ENCODE assay signal across 27 mouse cellular contexts in the genomic region with DNA sequence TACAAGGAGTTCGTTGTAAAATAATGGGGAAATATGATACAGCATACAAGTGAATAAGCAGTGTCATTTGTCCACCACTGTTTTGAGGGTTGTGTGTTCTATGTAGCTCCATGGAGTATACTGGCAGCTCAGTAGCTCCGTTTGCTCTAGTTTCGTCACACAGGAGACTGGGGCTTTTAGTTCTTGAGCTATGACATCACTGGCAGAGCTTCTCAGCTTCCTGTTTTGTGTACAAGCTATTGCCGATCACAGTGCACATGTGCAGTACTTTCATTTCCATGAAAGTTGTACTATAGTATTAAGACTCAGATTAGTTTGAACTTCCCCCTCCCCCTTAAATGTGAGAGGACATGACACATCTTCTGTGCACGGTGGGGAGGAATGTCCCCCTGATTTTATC. TPM values are rescaled to one million over a fixed set of nuclear protein-coding genes. Genes with fewer than 3 reads are reported as not detected.
"Had no signal": no experiment of that assay in that cellular context is flagged by ENCODE, and none has a peak within 500 bp of the region (broad histone marks: within the 10 kb centered on the region; RNA-seq: fewer than 3 reads in every experiment).

No protein-coding gene starts in this region.

- H3K4me3 ChIP-seq: heart, embryonic 13.5 days; heart, embryonic 15.5 days; hindbrain, embryonic 13.5 days; hindbrain, embryonic 15.5 days; kidney, embryonic 15.5 days; layer of hippocampus, adult 2 months; left cerebral cortex, adult 2 months; limb, embryonic 10.5 days; limb, embryonic 12.5 days had no signal

- H3K27ac ChIP-seq: heart, embryonic 13.5 days; heart, embryonic 15.5 days; hindbrain, embryonic 13.5 days; hindbrain, embryonic 15.5 days; hindbrain, postnatal 0 days; kidney, embryonic 15.5 days; kidney, postnatal 0 days; layer of hippocampus, adult 2 months; left cerebral cortex, adult 2 months; limb, embryonic 10.5 days; limb, embryonic 12.5 days had no signal

- H3K4me1 ChIP-seq: heart, embryonic 13.5 days; heart, embryonic 15.5 days; hindbrain, embryonic 13.5 days; hindbrain, embryonic 15.5 days; kidney, embryonic 15.5 days; limb, embryonic 10.5 days; limb, embryonic 12.5 days had no signal

- H3K4me2 ChIP-seq: heart, embryonic 11.5 days; heart, embryonic 13.5 days; heart, embryonic 15.5 days; hindbrain, embryonic 13.5 days; hindbrain, embryonic 15.5 days; kidney, embryonic 15.5 days; limb, embryonic 12.5 days; liver, embryonic 11.5 days had no signal

- ATAC-seq: hindbrain, postnatal 0 days; intestine, embryonic 16.5 days had no signal

- DNase-seq: gastrocnemius, postnatal 10 days; gastrocnemius, postnatal 25 days; heart, adult 18-20 months; heart, postnatal 14 days; heart, postnatal 36 days; kidney, adult 11 months; kidney, adult 2 months; kidney, adult 9 months; kidney, postnatal 25 days; kidney, postnatal 4 days; liver had no signal

- H3K27me3 ChIP-seq: heart, embryonic 13.5 days; heart, embryonic 15.5 days; hindbrain, embryonic 13.5 days; hindbrain, embryonic 15.5 days; kidney, embryonic 15.5 days; limb, embryonic 12.5 days had no signal

- H3K36me3 ChIP-seq: heart, embryonic 13.5 days; heart, embryonic 15.5 days; hindbrain, embryonic 13.5 days; hindbrain, embryonic 15.5 days; kidney, embryonic 15.5 days; limb, embryonic 10.5 days; limb, embryonic 12.5 days had no signal

- H3K9me3 ChIP-seq: heart, embryonic 13.5 days; heart, embryonic 15.5 days; hindbrain, embryonic 13.5 days; hindbrain, embryonic 15.5 days; kidney, embryonic 15.5 days; limb, embryonic 10.5 days; limb, embryonic 12.5 days had no signal

- H3K9ac ChIP-seq: heart, embryonic 13.5 days; heart, embryonic 15.5 days; hindbrain, embryonic 13.5 days; hindbrain, embryonic 15.5 days; kidney, embryonic 15.5 days; limb, embryonic 12.5 days had no signal

RNA-seq across cellular contexts. Expression of a gene that starts 59.3 kb away (rescaled TPM):
- total RNA-seq: hematopoietic stem cell, adult 5-6 weeks had no signal
- polyA plus RNA-seq: hindbrain, embryonic 11.5 days had no signal
